Mouse (Mus musculus) MEL (cell line): Measurements from ENCODE around the gene Stac. TPM values are rescaled to one million over a fixed set of nuclear protein-coding genes. Genes with fewer than 3 reads are reported as not detected.

Experiments
- DNase-seq: peaks from one replicate; pipeline ENCODE4 v3.0.0; 2011; ENCODE audit warnings: low read depth, low spot score
- H3K27ac ChIP-seq: 2 replicates; pipeline ENCODE4 v1.5.1; 2012; ENCODE audit warnings: low read depth, mild to moderate bottlenecking, control low read depth, low read length, moderate library complexity; ENCODE audit not compliant: control insufficient read depth
- H3K27me3 ChIP-seq, 2 experiments: fragments of 150-350 bp in 1 of 2; sonication (generic) in 1 of 2; 2 replicates each; pipeline ENCODE4 v1.6.1; 2012; ENCODE audit warnings: low read length in 2 of 2, mild to moderate bottlenecking in 2 of 2, improper control_type of control experiment in 1 of 2, moderate library complexity in 1 of 2; ENCODE audit not compliant: insufficient read depth in 2 of 2, control insufficient read depth in 1 of 2
- H3K36me3 ChIP-seq, 2 experiments: 2 replicates each; pipeline ENCODE4 v1.6.1; 2012 to 2014; ENCODE audit warnings: low read length in 2 of 2, improper control_type of control experiment in 1 of 2, inconsistent platforms in 1 of 2, mild to moderate bottlenecking in 1 of 2; ENCODE audit not compliant: insufficient read depth in 2 of 2, control insufficient read depth in 1 of 2
- H3K4me1 ChIP-seq, 2 experiments: fragments of 150-350 bp in 1 of 2; sonication (generic) in 1 of 2; 2 replicates each; pipeline ENCODE4 v1.6.1; 2012; ENCODE audit warnings: low read length in 2 of 2, improper control_type of control experiment in 1 of 2, mild to moderate bottlenecking in 1 of 2; ENCODE audit not compliant: insufficient read depth in 2 of 2, control insufficient read depth in 1 of 2
- H3K4me3 ChIP-seq, 2 experiments: fragments of 150-350 bp in 1 of 2; sonication (generic) in 1 of 2; 2 replicates each; pipeline ENCODE4 v1.5.1; 2012; ENCODE audit warnings: low read depth in 2 of 2, low read length in 2 of 2, mild to moderate bottlenecking in 2 of 2, moderate library complexity in 2 of 2, control low read depth in 1 of 2, improper control_type of control experiment in 1 of 2; ENCODE audit not compliant: control insufficient read depth in 1 of 2, insufficient read depth in 1 of 2
- H3K79me2 ChIP-seq: 2 replicates; pipeline ENCODE4 v1.6.1; 2012; ENCODE audit warnings: mild to moderate bottlenecking, low read length, moderate library complexity; ENCODE audit not compliant: control insufficient read depth, poor library complexity, insufficient read depth
- H3K9ac ChIP-seq: 2 replicates; pipeline ENCODE4 v1.6.1; 2012; ENCODE audit warnings: low read depth, mild to moderate bottlenecking, control low read depth, low read length, moderate library complexity; ENCODE audit not compliant: control insufficient read depth, poor library complexity, severe bottlenecking
- H3K9me3 ChIP-seq: fragments of 150-350 bp; sonication (generic); replicated peaks from 2 replicates; pipeline ENCODE4 v1.6.1; 2012; ENCODE audit warnings: mild to moderate bottlenecking, low read length, improper control_type of control experiment, moderate library complexity; ENCODE audit not compliant: insufficient read depth
- CHD1 ChIP-seq: IDR thresholded peaks from 2 replicates; pipeline ENCODE4 v1.6.1; 2012; ENCODE audit warnings: low read depth, mild to moderate bottlenecking, inconsistent platforms, low read length, improper control_type of control experiment
- CHD2 ChIP-seq: IDR thresholded peaks from 2 replicates; pipeline ENCODE4 v1.6.1; 2011; ENCODE audit warnings: low read length, improper control_type of control experiment
- CTCF ChIP-seq, 3 experiments: IDR thresholded peaks in 2 of 3; conservative IDR thresholded peaks in 1 of 3; 2 replicates each; pipeline ENCODE4 v1.5.1; 2011 to 2012; ENCODE audit warnings: low read length in 3 of 3, low read depth in 2 of 3, mild to moderate bottlenecking in 2 of 3, improper control_type of control experiment in 1 of 3, inconsistent platforms in 1 of 3, mixed read lengths in 1 of 3, moderate library complexity in 1 of 3; ENCODE audit not compliant: control insufficient read depth in 1 of 3, insufficient read depth in 1 of 3, poor library complexity in 1 of 3, severe bottlenecking in 1 of 3
- E2F4 ChIP-seq: IDR thresholded peaks from 2 replicates; pipeline ENCODE4 v1.6.1; 2011; ENCODE audit warnings: low read depth, low read length, improper control_type of control experiment, borderline replicate concordance
- EP300 ChIP-seq, 2 experiments: IDR thresholded peaks; 2 replicates each; pipeline ENCODE4 v1.6.1; 2011; ENCODE audit warnings: improper control_type of control experiment in 2 of 2, low read length in 2 of 2, low read depth in 1 of 2, mild to moderate bottlenecking in 1 of 2
- ETS1 ChIP-seq: IDR thresholded peaks from 2 replicates; pipeline ENCODE4 v1.6.1; 2012; ENCODE audit warnings: low read depth, mild to moderate bottlenecking, inconsistent platforms, low read length, improper control_type of control experiment, moderate library complexity
- GABPA ChIP-seq: IDR thresholded peaks from 2 replicates; pipeline ENCODE4 v1.6.1; 2012; ENCODE audit warnings: low read depth, mild to moderate bottlenecking, inconsistent platforms, low read length, improper control_type of control experiment, moderate library complexity
- KAT2A ChIP-seq: conservative IDR thresholded peaks from 2 replicates; pipeline ENCODE4 v1.6.1; 2012; ENCODE audit warnings: low read depth, low read length, improper control_type of control experiment, inconsistent platforms
- MAFK ChIP-seq: IDR thresholded peaks from 2 replicates; pipeline ENCODE4 v1.6.1; 2011; ENCODE audit warnings: low read depth, mild to moderate bottlenecking, low read length, improper control_type of control experiment, borderline replicate concordance
- MAX ChIP-seq: IDR thresholded peaks from 2 replicates; pipeline ENCODE4 v1.6.1; 2011; ENCODE audit warnings: low read length, improper control_type of control experiment
- MAZ ChIP-seq: IDR thresholded peaks from 2 replicates; pipeline ENCODE4 v1.6.1; 2012; ENCODE audit warnings: low read depth, mild to moderate bottlenecking, inconsistent platforms, low read length, improper control_type of control experiment
- MXI1 ChIP-seq: IDR thresholded peaks from 2 replicates; pipeline ENCODE4 v1.6.1; 2011; ENCODE audit warnings: mild to moderate bottlenecking, low read depth, low read length, improper control_type of control experiment
- NELFE ChIP-seq: IDR thresholded peaks from 2 replicates; pipeline ENCODE4 v1.6.1; 2011; ENCODE audit warnings: low read depth, low read length, improper control_type of control experiment
- POLR2A ChIP-seq, 2 experiments: IDR thresholded peaks; 2 replicates each; pipeline ENCODE4 v1.6.1; 2011 to 2012; ENCODE audit warnings: low read length in 2 of 2, mild to moderate bottlenecking in 2 of 2, control low read depth in 1 of 2, improper control_type of control experiment in 1 of 2, low read depth in 1 of 2, moderate library complexity in 1 of 2; ENCODE audit not compliant: control insufficient read depth in 1 of 2, insufficient read depth in 1 of 2, poor library complexity in 1 of 2
- POLR2AphosphoS2 ChIP-seq: IDR thresholded peaks from 2 replicates; pipeline ENCODE4 v1.6.1; 2011; ENCODE audit warnings: low read length, improper control_type of control experiment
- POLR2AphosphoS5 ChIP-seq: IDR thresholded peaks from 2 replicates; pipeline ENCODE4 v1.6.1; 2012; ENCODE audit warnings: low read depth, borderline replicate concordance, mild to moderate bottlenecking, inconsistent platforms, low read length, moderate library complexity, mixed read lengths
- RCOR1 ChIP-seq: IDR thresholded peaks from 2 replicates; pipeline ENCODE4 v1.6.1; 2012; ENCODE audit warnings: low read depth, mild to moderate bottlenecking, inconsistent platforms, low read length, improper control_type of control experiment
- SMC3 ChIP-seq: IDR thresholded peaks from 2 replicates; pipeline ENCODE4 v1.6.1; 2011; ENCODE audit warnings: low read depth, low read length, improper control_type of control experiment
- TBP ChIP-seq: IDR thresholded peaks from 2 replicates; pipeline ENCODE4 v1.8.0; 2011; ENCODE audit warnings: low read depth, low read length, improper control_type of control experiment
- USF1 ChIP-seq: IDR thresholded peaks from 2 replicates; pipeline ENCODE4 v1.6.1; 2014; ENCODE audit warnings: low read depth, mild to moderate bottlenecking, inconsistent platforms, low read length, improper control_type of control experiment, moderate library complexity
- USF2 ChIP-seq, 2 experiments: IDR thresholded peaks; 2 replicates each; pipeline ENCODE4 v1.6.1; 2011 to 2012; ENCODE audit warnings: improper control_type of control experiment in 2 of 2, low read length in 2 of 2, borderline replicate concordance in 1 of 2, inconsistent platforms in 1 of 2, low read depth in 1 of 2, mild to moderate bottlenecking in 1 of 2; ENCODE audit not compliant: insufficient read depth in 1 of 2
- ZC3H11A ChIP-seq: IDR thresholded peaks from 2 replicates; pipeline ENCODE4 v1.6.1; 2012; ENCODE audit warnings: low read depth, mild to moderate bottlenecking, inconsistent platforms, low read length, improper control_type of control experiment
- ZKSCAN1 ChIP-seq: IDR thresholded peaks from 2 replicates; pipeline ENCODE4 v1.6.1; 2012; ENCODE audit warnings: low read depth, mild to moderate bottlenecking, inconsistent platforms, low read length, improper control_type of control experiment, moderate library complexity
- ZNF384 ChIP-seq: IDR thresholded peaks from 2 replicates; pipeline ENCODE4 v1.6.1; 2012; ENCODE audit warnings: low read depth, mild to moderate bottlenecking, inconsistent platforms, low read length, improper control_type of control experiment
- polyA plus RNA-seq, 2 experiments: library from polyadenylated mRNA; stranded (reverse) in 1 of 2; unstranded in 1 of 2; fragments of >175 nt in 1 of 2; fragments of >200 nt in 1 of 2; gene quantifications; 2 replicates each; pipeline versions ENCODE4 v1.2.1 to v1.2.4; 2012; ENCODE audit warnings: low replicate concordance in 2 of 2, low read depth in 1 of 2; ENCODE audit not compliant: insufficient read length in 2 of 2, insufficient read depth in 1 of 2, missing spikeins in 1 of 2
- total RNA-seq: library from RNA; depleted of rRNA; stranded (reverse); fragments of 300-350 nt; gene quantifications from 2 replicates; pipeline ENCODE4 v1.2.3, GENCODE M21; 2012

The Stac gene
- total and polyA plus RNA-seq, 3 experiments = not detected

GRCm38 (mm10) chr9:111523871-111524270 is 166.3 kb downstream of the Stac start:
- no peaks in the 10 kb centered on the region for H3K79me2 ChIP-seq
- no peaks in the 10 kb centered on the region for H3K4me1 ChIP-seq
- no peak overlapping the region for H3K4me3 ChIP-seq
- H3K9ac ChIP-seq = no peak overlapping the region
- H3K27me3 ChIP-seq = no peaks in the 10 kb centered on the region
- no peaks in the 10 kb centered on the region for H3K36me3 ChIP-seq
- H3K9me3 ChIP-seq = no peaks in the 10 kb centered on the region
- TF ChIP-seq NELFE (no peak), MXI1 (no peak), SMC3 (no peak), CTCF (IDR thresholded peaks at IDR 0.05 in 2 of 3, conservative IDR thresholded peaks at IDR 0.05 in 1 of 3; ENCODE audit: control insufficient read depth in 1 of 3, insufficient read depth in 1 of 3, low read depth in 2 of 3, low read length in 3 of 3, poor library complexity in 1 of 3, severe bottlenecking in 1 of 3) (no peak), POLR2A (IDR thresholded peaks at IDR 0.05; ENCODE audit: control insufficient read depth in 1 of 2, insufficient read depth in 1 of 2, low read depth in 1 of 2, low read length in 2 of 2, poor library complexity in 1 of 2) (no peak), POLR2AphosphoS5 (no peak), ZNF384 (no peak), KAT2A (no peak), ETS1 (no peak), EP300 (IDR thresholded peaks at IDR 0.05; ENCODE audit: low read depth in 1 of 2, low read length in 2 of 2) (no peak), MAZ (no peak), CHD2 (no peak), GABPA (no peak), MAX (no peak)
- no peak for DNase-seq
- H3K27ac ChIP-seq = no peak overlapping the region

- H3K36me3 ChIP-seq = no peaks in the 10 kb centered on the region
- H3K4me1 ChIP-seq = no peaks in the 10 kb centered on the region
- no peaks in the 10 kb centered on the region for H3K27me3 ChIP-seq
- no peak overlapping the region for H3K4me3 ChIP-seq
- no peak overlapping the region for H3K9ac ChIP-seq
- no peak for DNase-seq
- no peaks in the 10 kb centered on the region for H3K79me2 ChIP-seq
- no peaks in the 10 kb centered on the region for H3K9me3 ChIP-seq
- TF ChIP-seq USF1 (no peak), USF2 (IDR thresholded peaks at IDR 0.05; ENCODE audit: borderline replicate concordance in 1 of 2, insufficient read depth in 1 of 2, low read depth in 1 of 2, low read length in 2 of 2) (no peak), MAZ (no peak), RCOR1 (no peak), EP300 (IDR thresholded peaks at IDR 0.05; ENCODE audit: low read depth in 1 of 2, low read length in 2 of 2) (no peak), CHD2 (no peak), TBP (no peak), CHD1 (no peak), CTCF (IDR thresholded peaks at IDR 0.05 in 2 of 3, conservative IDR thresholded peaks at IDR 0.05 in 1 of 3; ENCODE audit: control insufficient read depth in 1 of 3, insufficient read depth in 1 of 3, low read depth in 2 of 3, low read length in 3 of 3, poor library complexity in 1 of 3, severe bottlenecking in 1 of 3) (no peak), POLR2AphosphoS5 (no peak), MAFK (no peak), ZC3H11A (no peak), ZKSCAN1 (no peak), POLR2AphosphoS2 (no peak), E2F4 (no peak), MAX (no peak)
- TF ChIP-seq, all 39 proteins: peak for 0
- no peak overlapping the region for H3K27ac ChIP-seq
Observed at GRCm38 (mm10) chr9:111523111-111523510, 167.0 kb downstream of the Stac start.
